Mouse (Mus musculus) frontal cortex, adult 2 months (tissue): ENCODE measurements at regions not wholly inside any gene's neighbourhood (a gene's known extent, or its start where the extent isn't known, plus 50 kb on each side); places are given as distances from the start of the nearest gene placed in this dataset.

Experiments used
- DNase-seq, 2 experiments: peaks; one replicate each; pipeline ENCODE4 v3.0.0; 2022; ENCODE audit warnings: low spot score in 1 of 2; ENCODE audit errors: extremely low spot score in 1 of 2

GRCm38 (mm10) chr11:71889161-71889560, 139.4 kb downstream of the Wscd1 start:
- no peak for DNase-seq

- DNase-seq: no peak
These were observed 137.5 kb downstream of the Wscd1 start for GRCm38 (mm10) chr11:71887211-71887610.

DNA sequence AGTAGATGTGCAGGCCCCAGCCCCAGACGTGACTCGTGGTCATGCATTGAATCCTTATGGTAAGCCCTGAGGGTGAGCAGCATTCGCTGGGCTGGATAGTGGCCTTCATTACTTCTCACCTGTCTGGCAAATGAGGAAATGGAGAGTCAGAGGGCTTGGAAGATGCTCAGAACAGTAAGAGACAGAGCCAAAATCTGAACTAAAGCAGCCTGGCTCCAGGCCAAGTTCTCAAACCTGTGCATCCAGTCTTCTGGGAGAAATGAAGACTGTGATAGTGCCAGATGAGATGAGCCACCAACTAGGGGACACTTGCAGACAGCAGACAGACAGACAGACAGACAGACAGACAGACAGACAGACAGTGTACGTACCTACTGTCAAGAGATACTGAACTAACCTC, 137.1 kb downstream of the Wscd1 start:
- no peak for DNase-seq

GRCm38 (mm10) chr11:71884861-71885260, 135.1 kb downstream of the Wscd1 start:
- DNase-seq: no peak

- DNase-seq: no peak
These were observed 132.1 kb downstream of the Wscd1 start for GRCm38 (mm10) chr11:71881841-71882240.

DNA sequence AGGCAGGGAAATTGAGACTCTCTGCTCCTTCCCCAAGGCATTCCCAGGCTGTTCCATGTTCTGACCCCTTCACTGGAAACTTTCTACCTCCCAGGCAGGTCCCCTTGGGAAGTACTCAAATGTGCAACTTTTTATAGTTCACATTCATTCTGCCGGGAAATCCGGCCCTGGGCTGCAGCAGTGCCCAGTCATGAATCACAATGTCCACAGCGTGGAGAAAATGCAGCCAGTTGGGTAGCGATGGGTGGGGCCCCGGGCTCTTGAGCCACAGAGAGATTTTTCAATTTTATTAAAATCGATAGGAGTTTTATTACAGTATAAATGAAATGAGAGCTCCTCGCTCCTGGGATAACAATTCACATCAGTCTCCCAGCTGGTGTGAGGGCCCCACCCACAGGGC, 121.6 kb downstream of the Wscd1 start:
- DNase-seq: no peak

DNA sequence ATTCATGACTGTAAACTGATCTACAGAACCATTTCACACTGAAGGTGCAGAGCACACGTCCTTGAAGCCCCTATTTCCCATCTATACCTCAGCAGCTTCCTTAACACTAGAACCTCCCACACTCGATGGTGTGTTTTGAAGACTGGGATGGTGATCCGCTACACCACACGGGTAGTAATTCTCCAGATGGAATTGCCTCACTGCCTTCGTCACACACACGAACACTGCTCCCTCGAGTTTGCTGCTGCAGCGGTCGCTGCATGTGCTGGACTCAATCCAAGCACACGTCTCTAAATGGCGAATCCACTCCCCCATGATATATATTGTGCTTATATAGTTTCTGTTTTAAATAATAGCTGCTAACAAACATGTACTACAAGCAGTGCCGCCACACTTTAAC, 117.0 kb downstream of the Wscd1 start:
- no peak for DNase-seq

- DNase-seq: no peak
These were observed 108.2 kb downstream of the Wscd1 start for GRCm38 (mm10) chr11:71857926-71858325.

DNA sequence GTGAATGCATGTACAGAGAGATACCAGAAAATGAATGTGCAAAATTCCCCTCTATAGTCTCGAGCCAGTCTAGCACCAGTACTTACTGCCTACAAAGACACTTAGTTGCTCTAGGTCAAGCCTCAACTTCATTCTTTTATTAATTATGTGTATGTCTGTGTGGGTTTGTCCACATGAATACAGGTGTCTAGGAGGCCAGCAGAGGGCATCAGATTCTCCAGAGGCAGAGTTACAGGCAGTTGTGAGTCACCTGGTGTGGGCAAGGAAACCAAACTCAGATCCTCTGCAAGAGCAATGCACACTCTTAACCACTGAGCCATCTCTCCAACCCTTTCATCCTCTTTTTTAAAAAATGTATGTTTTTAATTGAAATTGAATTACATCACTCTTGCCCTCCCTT, 105.8 kb downstream of the Wscd1 start:
- no peak for DNase-seq

- DNase-seq: no peak
These were observed 105.3 kb downstream of the Wscd1 start for GRCm38 (mm10) chr11:71855058-71855457.

DNA sequence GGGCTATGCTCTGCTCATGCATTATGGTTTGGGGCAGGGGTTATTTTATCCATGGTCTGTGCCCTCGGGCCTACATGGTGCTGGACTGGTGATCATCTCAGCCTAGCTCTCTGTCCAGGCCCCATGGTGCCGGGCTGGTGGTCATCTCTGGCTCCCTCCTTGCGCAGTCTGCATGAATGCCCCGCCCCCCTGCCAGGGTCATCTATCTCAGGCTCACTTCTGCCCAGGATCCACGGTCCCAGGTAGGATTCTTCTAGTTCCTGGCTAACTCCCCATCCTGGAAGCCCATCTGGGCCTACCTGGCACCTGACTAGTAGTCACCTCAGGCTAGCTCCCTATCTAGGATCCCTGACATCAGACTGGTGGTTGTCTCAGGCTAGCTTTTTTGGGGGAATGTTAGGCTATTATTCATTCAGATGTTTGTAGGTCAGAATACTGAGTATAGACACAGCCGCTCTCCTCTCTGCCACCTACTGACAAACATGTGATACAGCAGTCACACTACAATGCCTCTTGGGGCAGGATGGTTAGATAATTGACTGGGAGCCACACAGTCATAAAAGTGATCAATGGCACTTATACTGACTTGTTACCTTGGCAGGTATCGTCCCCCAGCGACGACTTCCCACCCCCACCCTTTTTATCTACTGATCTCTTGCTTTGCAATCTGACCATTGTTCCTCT, 98.1 kb downstream of the Wscd1 start:
- peak in 1 of 2 experiments; percentile 33 for DNase-seq

DNA sequence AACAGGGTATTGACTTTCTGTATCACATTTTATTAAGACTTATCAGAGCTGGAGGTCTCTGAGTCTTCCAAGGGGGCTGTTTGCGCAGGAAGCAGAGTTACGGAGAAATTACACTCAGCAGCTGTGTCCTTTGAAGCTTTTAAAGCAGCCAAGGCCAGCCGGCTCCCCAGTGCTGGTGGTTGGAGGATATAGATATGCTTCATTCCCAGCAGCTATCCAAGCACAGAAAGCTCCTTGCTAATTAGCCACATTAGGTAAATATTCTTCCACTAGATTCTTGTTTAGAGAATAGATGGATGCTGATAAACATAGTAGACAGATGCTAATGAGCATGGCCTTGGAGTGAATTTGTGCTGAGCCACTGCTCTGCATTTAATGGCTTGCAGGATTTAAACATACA, 96.8 kb downstream of the Wscd1 start:
- no peak for DNase-seq

DNA sequence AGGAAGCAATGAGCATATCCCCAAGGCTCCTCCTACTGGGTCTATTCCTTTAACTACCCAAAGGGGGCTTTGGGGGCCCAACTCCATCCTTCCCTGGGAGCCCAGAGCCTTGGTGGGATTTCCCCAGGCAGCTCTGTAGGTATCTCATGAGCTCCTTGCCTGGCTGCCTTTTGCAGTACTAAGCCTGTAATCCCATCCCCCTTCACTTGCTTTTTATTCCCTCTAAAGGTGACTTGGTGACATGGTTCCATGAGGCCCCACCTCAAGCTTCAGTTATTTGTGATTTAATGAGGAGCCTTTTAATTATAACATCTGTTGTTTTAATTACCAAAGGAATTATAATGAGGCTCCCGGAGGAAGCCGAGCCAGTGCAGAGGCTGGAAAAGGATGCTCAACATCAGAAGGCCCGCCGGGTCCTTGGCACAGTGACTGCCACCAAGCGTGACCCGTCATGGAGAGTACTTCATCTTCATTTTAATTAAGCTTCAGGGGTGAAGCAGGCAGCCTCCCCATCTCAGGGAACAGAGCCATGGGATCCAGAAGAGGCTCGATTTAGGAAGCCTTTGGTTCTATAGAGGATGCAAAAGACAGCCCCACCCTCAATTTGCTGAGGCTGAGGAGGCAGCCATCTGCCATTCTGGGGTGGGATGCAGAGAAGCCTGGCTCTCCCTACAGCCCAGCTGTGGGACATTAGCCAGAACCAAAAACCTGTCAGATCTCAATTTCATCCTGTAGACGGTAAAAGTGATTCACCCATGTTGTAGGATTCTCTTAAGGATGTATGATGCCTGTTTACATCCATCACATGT, 91.1 kb downstream of the Wscd1 start:
- no peak for DNase-seq
